Mouse (Mus musculus) liver, adult 2 months (tissue): ENCODE results near the gene Uap1.
"Not testable (repeated sequence)": the region's sequence is repeated elsewhere in the genome, so short reads cannot be mapped to it uniquely, and the experiment has no call there.

Experiments
- CTCF ChIP-seq: fragments of 200-500 bp; IDR thresholded peaks from 2 replicates; pipeline ENCODE4 v1.5.1; 2011; ENCODE audit warnings: low read depth, low read length, control low read depth
- POLR2A ChIP-seq: fragments of 200-500 bp; IDR thresholded peaks from 2 replicates; pipeline ENCODE4 v1.6.1; 2011; ENCODE audit warnings: low read length, control low read depth; ENCODE audit not compliant: insufficient read depth; ENCODE audit errors: extremely low read depth

DNA sequence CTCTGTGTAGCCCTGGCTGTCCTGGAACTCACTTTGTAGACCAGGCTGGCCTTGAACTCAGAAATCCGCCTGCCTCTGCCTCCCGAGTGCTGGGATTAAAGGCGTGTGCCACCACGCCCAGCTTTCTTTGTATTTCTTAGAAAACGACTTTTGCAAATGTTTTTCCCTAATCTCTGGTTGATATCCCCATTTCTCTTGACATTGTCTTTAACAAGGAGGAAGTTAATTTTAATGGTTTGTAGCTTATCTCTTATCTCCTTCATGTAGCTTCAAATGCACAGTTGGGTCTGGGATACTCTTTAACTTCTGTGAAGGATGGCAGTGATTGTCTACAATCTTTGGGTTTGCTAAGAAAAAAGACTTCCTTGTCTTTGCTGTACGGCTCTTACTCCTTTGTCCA lies 71.9 kb downstream of the Uap1 start:
- not testable (repeated sequence) for TF ChIP-seq CTCF, POLR2A
